Mouse (Mus musculus): ENCODE measurements around the gene Ndufb10. TPM values are rescaled to one million over a fixed set of nuclear protein-coding genes. Genes with fewer than 3 reads are reported as not detected.
"Not testable (repeated sequence)": the region's sequence is repeated elsewhere in the genome, so short reads cannot be mapped to it uniquely, and the experiment has no call there.

Ndufb10 gene
- total RNA-seq, 2 experiments from 2014 or later, result 422 to 522 TPM

- no peak for DNase-seq
These were observed 10.2 kb upstream of the Ndufb10 start for GRCm38 (mm10) chr17:24734513-24734912.

- DNase-seq, result no peak
These were observed 9.3 kb upstream of the Ndufb10 start for GRCm38 (mm10) chr17:24733434-24734050.

GRCm38 (mm10) chr17:24732233-24732935 is 8.1 kb upstream of the Ndufb10 start:
- DNase-seq, result no peak

- no peak for DNase-seq
These were observed 6.5 kb upstream of the Ndufb10 start for GRCm38 (mm10) chr17:24730787-24731186.

GRCm38 (mm10) chr17:24729067-24729466 is 4.8 kb upstream of the Ndufb10 start:
- DNase-seq, result no peak

GRCm38 (mm10) chr17:24728184-24728583 is 3.9 kb upstream of the Ndufb10 start:
- DNase-seq, result no peak

GRCm38 (mm10) chr17:24727618-24728017 is 3.3 kb upstream of the Ndufb10 start, which contains the start of gene Rpl3l:
Rpl3l (plus strand) TSS chr17:24727820.
- DNase-seq, result no peak

GRCm38 (mm10) chr17:24725637-24726390 is 1.5 kb upstream of the Ndufb10 start:
- DNase-seq, result no peak

- no peak for DNase-seq
These were observed 447 bp downstream of the Ndufb10 start for GRCm38 (mm10) chr17:24723881-24724180.

- DNase-seq, result no peak
These were observed 977 bp downstream of the Ndufb10 start for GRCm38 (mm10) chr17:24723122-24723880.

GRCm38 (mm10) chr17:24722220-24722924 is 1.9 kb downstream of the Ndufb10 start:
- DNase-seq, result no peak

- not testable (repeated sequence) for DNase-seq
These were observed 2.8 kb downstream of the Ndufb10 start for GRCm38 (mm10) chr17:24721383-24721955.

- not testable (repeated sequence) for DNase-seq
These were observed 3.7 kb downstream of the Ndufb10 start for GRCm38 (mm10) chr17:24720616-24721015.

GRCm38 (mm10) chr17:24719494-24720222 is 4.6 kb downstream of the Ndufb10 start:
- peak; percentile 98 for DNase-seq

GRCm38 (mm10) chr17:24718938-24719337 is 5.3 kb downstream of the Ndufb10 start:
- not testable (repeated sequence) for DNase-seq

GRCm38 (mm10) chr17:24717943-24718342 is 6.3 kb downstream of the Ndufb10 start, which contains the start of the genes Rnf151 and Rps2:
Rnf151 (minus strand) TSS chr17:24718063.
Rps2 (plus strand) TSS chr17:24718116.
- DNase-seq, result no peak

GRCm38 (mm10) chr17:24716166-24716682 is 8.1 kb downstream of the Ndufb10 start:
- DNase-seq, result no peak

- no peak for DNase-seq
These were observed 8.7 kb downstream of the Ndufb10 start for GRCm38 (mm10) chr17:24715556-24715955.

GRCm38 (mm10) chr17:24708646-24709045 is 15.6 kb downstream of the Ndufb10 start:
- no peak for DNase-seq

GRCm38 (mm10) chr17:24707801-24708425 is 16.4 kb downstream of the Ndufb10 start:
- no peak for DNase-seq

Data from adrenal gland, postnatal 10 days (tissue).